Mouse (Mus musculus) cerebellum, postnatal 4 days (tissue): ENCODE measurements around the gene Slc25a11.

Source experiments
- DNase-seq, 2 experiments: peaks; one replicate each; pipeline ENCODE4 v3.0.0; 2022; ENCODE audit warnings: low spot score in 2 of 2, mixed read lengths in 1 of 2

Slc25a11 gene

GRCm38 (mm10) chr11:70651391-70651790 is 4.1 kb upstream of the Slc25a11 start:
- no peak for DNase-seq

- no peak for DNase-seq
These were observed 3.3 kb upstream of the Slc25a11 start for GRCm38 (mm10) chr11:70650322-70651175.

- no peak for DNase-seq
These were observed 2.0 kb upstream of the Slc25a11 start for GRCm38 (mm10) chr11:70649185-70649734.

GRCm38 (mm10) chr11:70648512-70648911 is 1.2 kb upstream of the Slc25a11 start:
- no peak for DNase-seq

- peak in 1 of 2 experiments; percentile 29 for DNase-seq
These were observed 589 bp upstream of the Slc25a11 start for GRCm38 (mm10) chr11:70647716-70648420.

GRCm38 (mm10) chr11:70646259-70646555 is 1.1 kb downstream of the Slc25a11 start:
- DNase-seq = peak in 1 of 2 experiments; percentile 26

- DNase-seq = no peak
These were observed 1.6 kb downstream of the Slc25a11 start for GRCm38 (mm10) chr11:70645461-70646258.

GRCm38 (mm10) chr11:70644564-70645103 is 2.6 kb downstream of the Slc25a11 start:
- no peak for DNase-seq

GRCm38 (mm10) chr11:70643051-70643450 is 4.2 kb downstream of the Slc25a11 start:
- DNase-seq = no peak

- DNase-seq = no peak
These were observed 6.0 kb downstream of the Slc25a11 start for GRCm38 (mm10) chr11:70641241-70641640.

- no peak for DNase-seq
These were observed 7.3 kb downstream of the Slc25a11 start for GRCm38 (mm10) chr11:70639976-70640375.

- no peak for DNase-seq
These were observed 8.5 kb downstream of the Slc25a11 start, which contains the start of gene Gp1ba for GRCm38 (mm10) chr11:70638714-70639278. Gene Gp1ba, plus strand, starts transcription at chr11:70639122.

- no peak for DNase-seq
These were observed 9.0 kb downstream of the Slc25a11 start for GRCm38 (mm10) chr11:70638293-70638692.

GRCm38 (mm10) chr11:70637764-70638163 is 9.5 kb downstream of the Slc25a11 start:
- no peak for DNase-seq

GRCm38 (mm10) chr11:70635601-70636000 is 11.7 kb downstream of the Slc25a11 start:
- DNase-seq = no peak

GRCm38 (mm10) chr11:70630129-70630528 is 17.1 kb downstream of the Slc25a11 start:
- no peak for DNase-seq

GRCm38 (mm10) chr11:70629557-70629956 is 17.7 kb downstream of the Slc25a11 start:
- no peak for DNase-seq

- no peak for DNase-seq
These were observed 18.8 kb downstream of the Slc25a11 start for GRCm38 (mm10) chr11:70628431-70628830.

- DNase-seq = no peak
These were observed 20.4 kb downstream of the Slc25a11 start for GRCm38 (mm10) chr11:70626877-70627276.

GRCm38 (mm10) chr11:70625473-70625872 is 21.8 kb downstream of the Slc25a11 start:
- peak in 1 of 2 experiments; percentile 50 for DNase-seq

GRCm38 (mm10) chr11:70623053-70623742 is 24.1 kb downstream of the Slc25a11 start:
- DNase-seq = no peak
